Mouse (Mus musculus) CH12.LX (cell line): ENCODE measurements around the gene Hvcn1. TPM values are rescaled to one million over a fixed set of nuclear protein-coding genes. Genes with fewer than 3 reads are reported as not detected.

ENCODE experiments used
- DNase-seq: peaks from one replicate; pipeline ENCODE4 v3.0.0-alpha.2; 2013; ENCODE audit errors: extremely low read depth
- H3K27ac ChIP-seq: 2 replicates; pipeline ENCODE4 v1.5.1; 2012; ENCODE audit warnings: low read depth, mild to moderate bottlenecking, control low read depth, moderate library complexity; ENCODE audit not compliant: insufficient read depth
- H3K27me3 ChIP-seq: replicated peaks from 2 replicates; pipeline ENCODE3; 2012; ENCODE audit warnings: inconsistent platforms
- H3K36me3 ChIP-seq, 2 experiments: replicated peaks in 1 of 2; 2 replicates each; pipeline versions ENCODE3 to v1.6.1; 2012; ENCODE audit warnings: inconsistent platforms in 1 of 2, low read length in 1 of 2, mild to moderate bottlenecking in 1 of 2, mixed read lengths in 1 of 2, moderate library complexity in 1 of 2; ENCODE audit not compliant: control insufficient read depth in 1 of 2, insufficient read depth in 1 of 2
- H3K4me1 ChIP-seq, 2 experiments: 2 replicates each; pipeline ENCODE4 v1.6.1; 2012; ENCODE audit warnings: inconsistent platforms in 1 of 2, moderate library complexity in 1 of 2; ENCODE audit not compliant: insufficient read depth in 2 of 2, control insufficient read depth in 1 of 2
- H3K4me2 ChIP-seq: 2 replicates; pipeline ENCODE4 v1.6.1; 2012; ENCODE audit warnings: low read depth, mild to moderate bottlenecking, control low read depth; ENCODE audit not compliant: poor library complexity, insufficient read depth, severe bottlenecking
- H3K4me3 ChIP-seq, 3 experiments: fragments of 150-350 bp in 1 of 3; sonication (generic) in 1 of 3; replicated peaks in 1 of 3; 2 replicates each; pipeline versions ENCODE3 to v1.5.1; 2011 to 2012; ENCODE audit warnings: low read depth in 2 of 3, low read length in 2 of 3, mild to moderate bottlenecking in 2 of 3, moderate library complexity in 2 of 3, control low read depth in 1 of 3, improper control_type of control experiment in 1 of 3, inconsistent platforms in 1 of 3, mixed read lengths in 1 of 3; ENCODE audit not compliant: poor library complexity in 1 of 3
- H3K79me2 ChIP-seq: replicated peaks from 2 replicates; pipeline ENCODE4 v1.6.1; 2012; ENCODE audit warnings: mild to moderate bottlenecking, moderate library complexity; ENCODE audit not compliant: control insufficient read depth, poor library complexity, insufficient read depth, severe bottlenecking; ENCODE audit errors: extremely low read depth
- H3K9ac ChIP-seq: 2 replicates; pipeline ENCODE4 v1.6.1; 2012; ENCODE audit warnings: low read depth, mild to moderate bottlenecking, control low read depth, moderate library complexity; ENCODE audit not compliant: insufficient read depth
- H3K9me3 ChIP-seq: replicated peaks from 2 replicates; pipeline ENCODE3; 2012; ENCODE audit warnings: low read length, inconsistent platforms, mixed read lengths
- BHLHE40 ChIP-seq: IDR thresholded peaks from 2 replicates; pipeline ENCODE4 v1.6.1; 2011; ENCODE audit warnings: mild to moderate bottlenecking, low read depth, low read length, improper control_type of control experiment
- CHD2 ChIP-seq: IDR thresholded peaks from 2 replicates; pipeline ENCODE4 v1.6.1; 2011; ENCODE audit warnings: low read length, improper control_type of control experiment
- CTCF ChIP-seq, 2 experiments: IDR thresholded peaks in 1 of 2; conservative IDR thresholded peaks in 1 of 2; 2 replicates each; pipeline ENCODE4 v1.5.1; 2011 to 2012; ENCODE audit warnings: low read depth in 2 of 2, low read length in 2 of 2, improper control_type of control experiment in 1 of 2, inconsistent platforms in 1 of 2, mild to moderate bottlenecking in 1 of 2, moderate library complexity in 1 of 2
- E2F4 ChIP-seq: IDR thresholded peaks from 2 replicates; pipeline ENCODE4 v1.6.1; 2011; ENCODE audit warnings: low read depth, low read length, improper control_type of control experiment; ENCODE audit not compliant: insufficient replicate concordance
- ELF1 ChIP-seq: IDR thresholded peaks from 2 replicates; pipeline ENCODE4 v1.6.1; 2014; ENCODE audit warnings: low read depth, mild to moderate bottlenecking, inconsistent platforms, low read length, improper control_type of control experiment
- EP300 ChIP-seq: IDR thresholded peaks from 2 replicates; pipeline ENCODE4 v1.6.1; 2011; ENCODE audit warnings: low read length, improper control_type of control experiment
- ETS1 ChIP-seq: conservative IDR thresholded peaks from 2 replicates; pipeline ENCODE4 v1.6.1; 2012; ENCODE audit warnings: low read depth, mild to moderate bottlenecking, inconsistent platforms, low read length, improper control_type of control experiment, moderate library complexity
- GABPA ChIP-seq: IDR thresholded peaks from 2 replicates; pipeline ENCODE4 v1.6.1; 2012; ENCODE audit warnings: low read depth, low read length, improper control_type of control experiment, inconsistent platforms; ENCODE audit not compliant: insufficient replicate concordance
- HCFC1 ChIP-seq: IDR thresholded peaks from 2 replicates; pipeline ENCODE4 v1.6.1; 2012; ENCODE audit warnings: low read depth, mild to moderate bottlenecking, inconsistent platforms, low read length, improper control_type of control experiment
- IRF4 ChIP-seq: IDR thresholded peaks from 2 replicates; pipeline ENCODE4 v1.6.1; 2014; ENCODE audit warnings: low read depth, mild to moderate bottlenecking, inconsistent platforms, low read length, improper control_type of control experiment
- JUN ChIP-seq: IDR thresholded peaks from 2 replicates; pipeline ENCODE4 v1.6.1; 2011; ENCODE audit warnings: low read depth, mild to moderate bottlenecking, low read length, improper control_type of control experiment, moderate library complexity; ENCODE audit not compliant: insufficient read depth
- JUND ChIP-seq: conservative IDR thresholded peaks from 2 replicates; pipeline ENCODE4 v1.6.1; 2011; ENCODE audit warnings: low read depth, low read length, improper control_type of control experiment
- KAT2A ChIP-seq: IDR thresholded peaks from 2 replicates; pipeline ENCODE4 v1.6.1; 2012; ENCODE audit warnings: low read length, improper control_type of control experiment, inconsistent platforms; ENCODE audit not compliant: insufficient replicate concordance
- MAX ChIP-seq: IDR thresholded peaks from 2 replicates; pipeline ENCODE4 v1.6.1; 2011; ENCODE audit warnings: low read length, improper control_type of control experiment
- MAZ ChIP-seq: IDR thresholded peaks from 2 replicates; pipeline ENCODE4 v1.6.1; 2012; ENCODE audit warnings: low read depth, mild to moderate bottlenecking, inconsistent platforms, low read length, improper control_type of control experiment, moderate library complexity
- MEF2A ChIP-seq: IDR thresholded peaks from 2 replicates; pipeline ENCODE4 v1.6.1; 2014; ENCODE audit warnings: low read depth, mild to moderate bottlenecking, inconsistent platforms, low read length, improper control_type of control experiment, borderline replicate concordance
- NELFE ChIP-seq: IDR thresholded peaks from 2 replicates; pipeline ENCODE4 v1.6.1; 2011; ENCODE audit warnings: low read depth, low read length, improper control_type of control experiment
- NRF1 ChIP-seq: IDR thresholded peaks from 2 replicates; pipeline ENCODE4 v1.6.1; 2014; ENCODE audit warnings: low read depth, mild to moderate bottlenecking, inconsistent platforms, low read length, improper control_type of control experiment, moderate library complexity
- PAX5 ChIP-seq: IDR thresholded peaks from 2 replicates; pipeline ENCODE4 v1.6.1; 2012; ENCODE audit warnings: low read length, inconsistent platforms, mixed read lengths
- POLR2A ChIP-seq: IDR thresholded peaks from 2 replicates; pipeline ENCODE4 v1.6.1; 2011; ENCODE audit warnings: low read depth, mild to moderate bottlenecking, improper control_type of control experiment, low read length
- RAD21 ChIP-seq: IDR thresholded peaks from 2 replicates; pipeline ENCODE4 v1.6.1; 2011; ENCODE audit warnings: low read depth, mild to moderate bottlenecking, low read length, improper control_type of control experiment, moderate library complexity
- TBP ChIP-seq: conservative IDR thresholded peaks from 2 replicates; pipeline ENCODE4 v1.6.1; 2011; ENCODE audit warnings: low read depth, low read length, improper control_type of control experiment
- TCF12 ChIP-seq: IDR thresholded peaks from 2 replicates; pipeline ENCODE4 v1.6.1; 2014; ENCODE audit warnings: low read depth, mild to moderate bottlenecking, inconsistent platforms, low read length, improper control_type of control experiment
- UBTF ChIP-seq: IDR thresholded peaks from 2 replicates; pipeline ENCODE4 v1.6.1; 2012; ENCODE audit warnings: low read depth, mild to moderate bottlenecking, inconsistent platforms, low read length, improper control_type of control experiment, moderate library complexity
- USF1 ChIP-seq: IDR thresholded peaks from 2 replicates; pipeline ENCODE4 v1.6.1; 2014; ENCODE audit warnings: low read depth, mild to moderate bottlenecking, inconsistent platforms, low read length, improper control_type of control experiment
- ZMIZ1 ChIP-seq: IDR thresholded peaks from 2 replicates; pipeline ENCODE4 v1.6.1; 2012; ENCODE audit warnings: low read depth, mild to moderate bottlenecking, inconsistent platforms, low read length, improper control_type of control experiment
- ZNF384 ChIP-seq: IDR thresholded peaks from 2 replicates; pipeline ENCODE4 v1.6.1; 2012; ENCODE audit warnings: low read depth, low read length, improper control_type of control experiment, inconsistent platforms
- dilution Hi-C: fragments of 300-500 bp; cut with MboI; formaldehyde crosslinking; loops from 2 replicates; pipeline ENCODE4 v1.14.3; 2020; ENCODE audit warnings: low sequenced_read_pairs; ENCODE audit not compliant: extremely low pct_unique_long_range_greater_than_20kb, extremely low pct_ligation_motif_present
- in situ Hi-C: fragments of 300-500 bp; cut with MboI; formaldehyde crosslinking; loops from 3 replicates; pipeline ENCODE4 v1.14.3; 2019; ENCODE audit warnings: low sequenced_read_pairs, low pct_ligation_motif_present, low pct_unique_long_range_greater_than_20kb, mixed read lengths
- polyA plus RNA-seq: library from polyadenylated mRNA; unstranded; fragments of >175 nt; gene quantifications from 2 replicates; pipeline ENCODE4 v1.2.1, GENCODE M21; 2012; ENCODE audit warnings: low read depth; ENCODE audit not compliant: insufficient read length
- total RNA-seq, 2 experiments: library from RNA; depleted of rRNA; stranded (reverse); fragments of 300-350 nt in 1 of 2; fragments of >200 nt in 1 of 2; gene quantifications; 2 replicates each; pipeline ENCODE4 v1.2.3; 2012 to 2014

The Hvcn1 gene
- total and polyA plus RNA-seq, 3 experiments = 143 to 159 (median 156) TPM

- peaks cover 0 to 23% of the 10 kb centered on the region in 2 experiments for H3K36me3 ChIP-seq
- H3K9ac ChIP-seq = peak within 1 kb of the TSS; percentile 80
- peak within 1 kb of the TSS; percentile 76 for H3K4me2 ChIP-seq
- DNase-seq = peak; percentile 94
- no peaks in the 10 kb centered on the region for H3K27me3 ChIP-seq
- in situ Hi-C loops (no loop called here), dilution Hi-C loops (no loop called here)
- peaks cover 49% of the 10 kb centered on the region for H3K79me2 ChIP-seq
- peak within 1 kb of the TSS; percentile 87 to 96 (median 95) for H3K4me3 ChIP-seq
- peak within 1 kb of the TSS; percentile 5 for H3K27ac ChIP-seq
- TF ChIP-seq ELF1 (0 out of 2 replicates have a peak, but pooled peaks have one; percentile 39), POLR2A (peak; percentile 78), ZMIZ1 (peak; percentile 80), NELFE (peak; percentile 66; the same call in 1 of the 2 replicates), NRF1 (peak; percentile 82), BHLHE40 (peak; percentile 48), HCFC1 (peak; percentile 78), MAX (0 out of 2 replicates have a peak, but pooled peaks have one; percentile 5), IRF4 (no peak), PAX5 (no peak), RAD21 (no peak), UBTF (peak; percentile 62; the same call in 1 of the 2 replicates), TBP (peak; percentile 73), ETS1 (no peak), TCF12 (peak; percentile 49; the same call in 1 of the 2 replicates), MAZ (no peak), JUND (no peak)
- no peaks in the 10 kb centered on the region for H3K9me3 ChIP-seq
- peaks cover 17 to 40% of the 10 kb centered on the region in 2 experiments for H3K4me1 ChIP-seq
These were observed 77.8 kb downstream of the Hvcn1 start, which contains the start of gene Pptc7 for GRCm38 (mm10) chr5:122284183-122285028. Gene Pptc7 (plus strand): TSS chr5:122284365.

- Histone ChIP-seq H3K4me2 (peak overlapping the region; percentile 76), H3K36me3 (peaks cover 0 to 29% of the 10 kb centered on the region in 2 experiments), H3K9ac (peak overlapping the region; percentile 80), H3K4me1 (peaks cover 17 to 40% of the 10 kb centered on the region in 2 experiments), H3K79me2 (peaks cover 57% of the 10 kb centered on the region), H3K9me3 (no peaks in the 10 kb centered on the region), H3K27me3 (no peaks in the 10 kb centered on the region), H3K27ac (peak overlapping the region; percentile 5), H3K4me3 (peak overlapping the region; percentile 87 to 96 (median 95))
- no peak for DNase-seq
- in situ Hi-C loops (no loop called here), dilution Hi-C loops (no loop called here)
- no peak for TF ChIP-seq JUND
- TF ChIP-seq MAX = peak; percentile 33; the same call in 1 of the 2 replicates
- TF ChIP-seq CHD2 = no peak
- peak in 1 of 2 experiments; percentile 34; a peak in 2 of 4 replicates for TF ChIP-seq CTCF (conservative IDR thresholded peaks at IDR 0.05 in 1 of 2, IDR thresholded peaks at IDR 0.05 in 1 of 2; ENCODE audit: low read depth in 2 of 2, low read length in 2 of 2)
- no peak for TF ChIP-seq ELF1
- no peak for TF ChIP-seq PAX5
- TF ChIP-seq KAT2A = no peak
- TF ChIP-seq TBP = no peak
- no peak for TF ChIP-seq NRF1
- no peak for TF ChIP-seq ETS1
- no peak for TF ChIP-seq E2F4
- no peak for TF ChIP-seq HCFC1
- TF ChIP-seq MEF2A = no peak
- TF ChIP-seq EP300 = no peak
- TF ChIP-seq ZMIZ1 = no peak
- no peak for TF ChIP-seq IRF4
- TF ChIP-seq USF1 = no peak
- TF ChIP-seq ZNF384 = no peak
- no peak for TF ChIP-seq GABPA
- no peak for TF ChIP-seq JUN
These were observed 78.6 kb downstream of the Hvcn1 start for GRCm38 (mm10) chr5:122285029-122285766.
